Mouse (Mus musculus) heart, adult 2 months (tissue): ENCODE data around the gene Ndufv1.

Experiments used
- CTCF ChIP-seq: fragments of 200-600 bp; IDR thresholded peaks from 2 replicates; pipeline ENCODE4 v1.8.1; 2022; ENCODE audit warnings: antibody characterized with exemption, mild to moderate bottlenecking, moderate library complexity
- EP300 ChIP-seq: fragments of 200-500 bp; IDR thresholded peaks from 2 replicates; pipeline ENCODE4 v1.6.1; 2011; ENCODE audit warnings: low read depth, low read length, control low read depth; ENCODE audit not compliant: insufficient read depth
- POLR2A ChIP-seq: fragments of 200-500 bp; IDR thresholded peaks from 2 replicates; pipeline ENCODE4 v1.6.1; 2011; ENCODE audit warnings: mild to moderate bottlenecking, low read depth, low read length, control low read depth; ENCODE audit not compliant: insufficient read depth

- TF ChIP-seq EP300 (no peak), POLR2A (no peak), CTCF (no peak)
Measured at GRCm38 (mm10) chr19:4017921-4018587, 5.4 kb upstream of the Ndufv1 start.
